Mouse (Mus musculus): ENCODE data around the gene Ticam1.

- TF ChIP-seq POLR2A (IDR thresholded peaks at IDR 0.05; ENCODE audit: low read depth, low read length) (peak; percentile 39), CTCF (conservative IDR thresholded peaks at IDR 0.05; ENCODE audit: insufficient read depth, insufficient read length, low read depth, low read length) (no peak)
Observed at GRCm38 (mm10) chr17:56256239-56256881, 20.2 kb downstream of the Ticam1 start, which contains the start of gene Fem1a.
